Mouse (Mus musculus) forebrain, embryonic 13.5 days (tissue): ENCODE measurements around the gene Atp13a5. TPM values are rescaled to one million over a fixed set of nuclear protein-coding genes. Genes with fewer than 3 reads are reported as not detected.

ENCODE experiments used
- ATAC-seq: fragments of 200-750 bp; cut with Nextera tagmentation; 2 replicates; pipeline ENCODE4 v1.8.0; 2017
- H3K27ac ChIP-seq: fragments of 300-500 bp; sonication (generic); 2 replicates; pipeline ENCODE4 v1.5.1; 2015; ENCODE audit warnings: inconsistent platforms, mild to moderate bottlenecking, moderate library complexity
- H3K27me3 ChIP-seq: fragments of 300-500 bp; sonication (generic); 2 replicates; pipeline ENCODE4 v1.6.1; 2015; ENCODE audit warnings: mild to moderate bottlenecking, inconsistent platforms
- H3K36me3 ChIP-seq: fragments of 300-500 bp; sonication (generic); 2 replicates; pipeline ENCODE4 v1.6.1; 2015; ENCODE audit warnings: mild to moderate bottlenecking, inconsistent platforms; ENCODE audit not compliant: poor library complexity, severe bottlenecking
- H3K4me1 ChIP-seq: fragments of 300-500 bp; sonication (generic); 2 replicates; pipeline ENCODE4 v1.6.1; 2015; ENCODE audit warnings: inconsistent platforms
- H3K4me2 ChIP-seq: fragments of 300-500 bp; sonication (generic); 2 replicates; pipeline ENCODE4 v1.6.1; 2015; ENCODE audit warnings: inconsistent platforms, mild to moderate bottlenecking, moderate library complexity
- H3K4me3 ChIP-seq: fragments of 300-500 bp; sonication (generic); 2 replicates; pipeline ENCODE4 v1.5.1; 2015; ENCODE audit warnings: mild to moderate bottlenecking, inconsistent platforms
- H3K9ac ChIP-seq: fragments of 300-500 bp; sonication (generic); 2 replicates; pipeline ENCODE4 v1.6.1; 2015; ENCODE audit warnings: mild to moderate bottlenecking, inconsistent platforms
- H3K9me3 ChIP-seq: fragments of 300-500 bp; sonication (generic); replicated peaks from 2 replicates; pipeline ENCODE4 v1.6.1; 2016; ENCODE audit warnings: inconsistent platforms
- WGBS: fragments of 180-500 bp; shearing (Covaris S2); methylation state at CpG from one replicate; pipeline ENCODE4 v1.1.7; 2015; 5-methylcytosine and 5-hydroxymethylcytosine counted together
- polyA plus RNA-seq: library from polyadenylated mRNA; unstranded; fragments of >200 nt; fragmentation: Nextera tagmentation; extraction: Ambion mirVana; gene quantifications from 2 replicates; pipeline ENCODE4 v1.2.1, GENCODE M21; 2015

Atp13a5 gene
- polyA plus RNA-seq, 1 experiment from 2014 or later, result 0.27 TPM

- Histone ChIP-seq H3K36me3 (no peaks in the 10 kb centered on the region), H3K4me3 (no peak overlapping the region), H3K9me3 (no peaks in the 10 kb centered on the region), H3K27ac (no peak overlapping the region), H3K27me3 (no peaks in the 10 kb centered on the region), H3K4me2 (no peak overlapping the region), H3K9ac (no peak overlapping the region), H3K4me1 (no peaks in the 10 kb centered on the region)
- ATAC-seq, result peak; percentile 44; the same call in 1 of the 2 replicates
- WGBS, result 82% methylated on average over 1 of the region's 1 CpGs
These were observed 183.4 kb downstream of the Atp13a5 start for GRCm38 (mm10) chr16:29195156-29195555.

- Histone ChIP-seq H3K4me1 (no peaks in the 10 kb centered on the region), H3K27me3 (no peaks in the 10 kb centered on the region), H3K4me2 (no peak overlapping the region), H3K9me3 (no peaks in the 10 kb centered on the region), H3K36me3 (no peaks in the 10 kb centered on the region), H3K4me3 (no peak overlapping the region), H3K9ac (no peak overlapping the region), H3K27ac (no peak overlapping the region)
- ATAC-seq, result no peak
- WGBS, result 74% methylated on average over 4 of the region's 4 CpGs
These were observed 184.6 kb downstream of the Atp13a5 start for GRCm38 (mm10) chr16:29193981-29194380.

- Histone ChIP-seq H3K4me1 (no peaks in the 10 kb centered on the region), H3K4me2 (no peak overlapping the region), H3K9ac (no peak overlapping the region), H3K27ac (no peak overlapping the region), H3K9me3 (no peaks in the 10 kb centered on the region), H3K4me3 (no peak overlapping the region), H3K27me3 (no peaks in the 10 kb centered on the region), H3K36me3 (no peaks in the 10 kb centered on the region)
- ATAC-seq, result 0 out of 2 replicates have a peak, but pooled peaks have one; percentile 13
- 30% methylated on average over 5 of the region's 5 CpGs for WGBS
These were observed 185.6 kb downstream of the Atp13a5 start for GRCm38 (mm10) chr16:29192911-29193310.

Other genes starting within 250 kb of the Atp13a5 start
- 1.8 and 2.1 TPM in 2 replicates for gene Hrasls, start 169.0 kb downstream of the Atp13a5 start, polyA plus RNA-seq
- gene Atp13a4, start 166.1 kb upstream of the Atp13a5 start, polyA plus RNA-seq, result 0.29 and 0.54 TPM in 2 replicates
- gene Opa1, start 200.6 kb upstream of the Atp13a5 start, polyA plus RNA-seq, result 40.0 and 41.6 TPM in 2 replicates